Mouse (Mus musculus) adrenal gland, adult 10 weeks (tissue): ENCODE measurements around the gene Mast3. TPM values are rescaled to one million over a fixed set of nuclear protein-coding genes. Genes with fewer than 3 reads are reported as not detected.

Source experiments
- polyA plus RNA-seq: library from polyadenylated mRNA; stranded (reverse); fragments of 350-450 nt; fragmentation: Illumina TruSeq; extraction: RNeasy Lipid Tissue Mini Kit (QIAGEN cat#74804); gene quantifications from one replicate; pipeline ENCODE4 v1.2.3, GENCODE M21; 2014; ENCODE audit warnings: low read depth, low replicate concordance

Gene Mast3
- polyA plus RNA-seq = 1.5 TPM

GRCm38 (mm10) chr8:70804481-70805206, at the start of gene Mast3:
Gene Mast3 (minus strand): TSS chr8:70805054.

GRCm38 (mm10) chr8:70839408-70840351, 34.8 kb upstream of the Mast3 start, which contains the start of gene Arrdc2:
Gene Arrdc2 (minus strand): TSS chr8:70839720.

DNA sequence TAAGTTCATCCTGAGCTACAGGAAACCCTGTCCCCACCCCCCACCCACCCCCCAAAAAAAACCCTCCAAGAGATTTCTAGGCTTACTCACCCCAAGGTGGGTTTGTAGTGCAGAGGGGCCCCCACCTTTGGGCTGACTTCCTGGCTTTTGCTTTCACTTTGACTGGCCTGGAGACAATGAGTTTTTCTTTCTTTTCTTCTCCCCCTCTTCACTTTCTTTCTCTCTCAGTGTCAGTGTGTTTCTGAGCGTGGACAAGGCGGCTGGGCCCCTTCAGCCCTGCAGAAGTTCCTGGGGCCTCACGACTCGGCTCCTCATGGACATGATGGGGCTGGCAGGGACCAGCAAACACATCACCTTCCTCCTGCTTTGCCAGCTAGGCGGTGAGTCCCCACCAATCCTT, 3.4 kb upstream of the Mast3 start, which contains the start of gene Il12rb1:
Il12rb1 (plus strand) TSS at position 211 of the 400 bp plus-strand sequence.

DNA sequence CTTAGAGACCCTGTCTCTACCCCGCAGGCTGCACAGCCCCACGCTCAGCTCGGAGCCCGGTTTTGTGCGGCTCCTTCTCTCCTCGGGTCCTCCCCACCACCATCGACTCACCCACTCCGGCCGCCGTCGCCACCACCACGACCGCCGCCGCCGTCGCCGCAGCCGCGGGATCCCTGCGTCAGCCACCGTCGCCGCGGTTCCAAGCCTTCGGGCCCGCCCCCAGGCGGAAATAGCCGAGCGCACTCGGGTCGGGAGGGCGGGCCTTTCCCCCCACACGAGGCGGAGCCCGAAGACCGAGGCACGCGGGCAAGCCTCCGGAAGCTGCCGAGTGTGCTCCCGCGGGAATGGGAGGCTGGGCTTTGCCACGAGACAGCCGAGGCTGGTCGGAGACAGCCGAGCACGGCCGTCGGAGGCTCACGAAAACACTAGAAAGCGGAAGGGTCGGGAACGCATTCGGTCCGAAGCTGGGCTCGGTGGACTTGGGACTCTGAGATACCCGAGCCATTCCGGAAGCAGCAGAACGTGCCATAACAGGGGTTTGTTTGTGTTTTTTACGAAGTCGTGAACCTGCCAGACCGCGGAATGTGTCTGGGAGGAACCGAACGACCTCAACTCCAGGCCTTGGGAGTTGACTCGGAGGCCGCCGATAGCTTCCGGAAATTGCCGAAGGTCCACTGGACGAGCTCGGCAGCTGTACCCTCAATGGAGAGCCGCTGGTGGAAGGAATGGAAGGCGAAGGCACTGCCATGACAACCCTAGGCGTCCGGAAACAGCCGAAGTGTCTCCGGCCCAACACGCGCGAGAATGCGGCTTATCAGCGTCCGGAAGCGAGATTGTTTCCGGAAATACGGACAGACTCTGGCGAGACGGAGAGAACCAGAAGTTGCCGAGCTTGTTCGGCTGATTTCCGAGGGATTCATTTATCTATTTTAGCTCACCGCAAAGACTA, 28.1 kb downstream of the Mast3 start, which contains the start of gene Pik3r2:
Pik3r2 (minus strand) TSS at position 218 of the 949 bp plus-strand sequence.

GRCm38 (mm10) chr8:70760775-70761406, 44.0 kb downstream of the Mast3 start, which contains the start of gene Mpv17l2:
Gene Mpv17l2 (minus strand): TSS chr8:70760946.

DNA sequence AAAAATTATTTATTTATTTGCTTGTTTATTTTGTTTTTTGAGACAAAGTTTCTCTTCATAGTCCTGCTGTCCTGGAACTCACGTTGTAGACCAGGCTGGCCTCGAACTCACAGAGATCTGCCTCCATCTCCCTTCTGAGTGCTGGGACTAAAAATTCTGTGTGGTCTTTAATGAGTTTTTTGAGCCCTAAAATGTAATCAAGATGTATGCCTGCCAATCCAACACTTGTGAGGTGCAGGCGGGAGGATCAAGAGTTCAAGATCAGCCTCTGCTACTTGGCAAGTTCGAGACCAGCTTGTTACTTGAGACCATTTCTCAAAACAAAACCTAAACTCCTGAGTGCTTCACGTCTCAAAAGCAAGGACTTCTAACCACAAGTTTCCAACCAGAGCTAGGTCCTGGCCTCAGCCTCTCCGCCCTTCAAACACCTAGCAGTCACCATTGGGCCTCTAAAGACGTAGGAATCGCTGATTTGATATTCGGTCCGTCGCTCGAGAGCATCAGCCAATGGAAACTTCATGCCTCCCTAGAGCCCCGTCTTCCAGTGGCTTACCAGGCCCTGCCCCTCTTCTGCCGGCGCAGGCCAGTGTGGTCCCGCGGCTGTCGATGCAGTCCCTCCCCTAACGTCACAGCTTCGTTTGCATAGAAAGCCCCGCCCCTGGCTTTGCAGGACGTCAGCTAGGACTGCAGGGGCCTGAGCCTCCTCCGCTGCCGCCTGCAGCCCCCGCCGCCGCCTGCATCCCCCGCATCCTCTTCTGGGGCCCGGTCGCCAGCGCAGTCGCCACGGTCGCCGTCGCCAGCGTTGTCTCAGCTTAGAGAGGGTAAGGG, 50.6 kb downstream of the Mast3 start, which contains the start of gene Rab3a:
Rab3a (plus strand) TSS at position 637 of the 828 bp plus-strand sequence.

Other genes with a start within 250 kb of the Mast3 start
- gene Isyna1, start 210.7 kb downstream of the Mast3 start, polyA plus RNA-seq = 0.29 TPM
- gene Ssbp4, start 196.2 kb downstream of the Mast3 start, polyA plus RNA-seq = not detected
- gene Lrrc25, start 188.9 kb downstream of the Mast3 start, polyA plus RNA-seq = not detected
- not detected for gene Gdf15, start 172.6 kb downstream of the Mast3 start, polyA plus RNA-seq
- gene Pgpep1, start 144.7 kb downstream of the Mast3 start, polyA plus RNA-seq = 55.2 TPM
- gene Lsm4, start 131.8 kb downstream of the Mast3 start, polyA plus RNA-seq = not detected
- gene Jund, start 106.1 kb downstream of the Mast3 start, polyA plus RNA-seq = 24.6 TPM
- not detected for gene Iqcn, start 101.6 kb downstream of the Mast3 start, polyA plus RNA-seq
- gene Gm3336, start 86.5 kb downstream of the Mast3 start, polyA plus RNA-seq = not detected
- gene Pde4c, start 81.3 kb downstream of the Mast3 start, polyA plus RNA-seq = not detected
- 12.3 TPM for gene Rab3a, start 50.4 kb downstream of the Mast3 start, polyA plus RNA-seq
- gene Mpv17l2, start 44.1 kb downstream of the Mast3 start, polyA plus RNA-seq = 2.2 TPM
- 1.9 TPM for gene Pik3r2, start 28.3 kb downstream of the Mast3 start, polyA plus RNA-seq
- not detected for gene Il12rb1, start 3.4 kb upstream of the Mast3 start, polyA plus RNA-seq
- gene Arrdc2, start 34.7 kb upstream of the Mast3 start, polyA plus RNA-seq = 1.5 TPM
- 0.47 TPM for gene Kcnn1, start 58.2 kb upstream of the Mast3 start, polyA plus RNA-seq
- gene Ccdc124, start 68.9 kb upstream of the Mast3 start, polyA plus RNA-seq = not detected
- gene Slc5a5, start 87.7 kb upstream of the Mast3 start, polyA plus RNA-seq = not detected
- 46.7 TPM for gene Rpl18a, start 92.4 kb upstream of the Mast3 start, polyA plus RNA-seq
- 1.6 TPM for gene Map1s, start 100.9 kb upstream of the Mast3 start, polyA plus RNA-seq